Comparison of ENCODE assay signal across 9 mouse cellular contexts in the genomic region with DNA sequence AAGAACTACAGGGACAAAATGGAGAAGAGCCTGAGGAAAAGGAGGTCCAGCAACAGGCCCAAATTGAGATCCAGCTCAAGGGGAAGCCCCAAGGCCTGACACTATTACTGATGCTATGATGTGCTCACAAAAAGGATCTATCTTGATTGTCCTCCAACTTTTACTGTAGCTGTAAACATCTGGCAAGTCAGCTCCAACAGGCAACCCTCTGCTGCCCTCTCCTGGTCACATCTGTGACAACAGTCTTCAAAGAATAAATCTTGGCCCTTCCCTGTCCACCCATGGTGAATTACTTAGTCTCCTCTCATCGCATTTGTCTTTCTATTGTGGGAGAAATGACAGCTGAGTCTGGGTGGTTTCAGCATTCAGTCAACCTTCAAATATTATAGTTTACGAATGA. TPM values are rescaled to one million over a fixed set of nuclear protein-coding genes. Genes with fewer than 3 reads are reported as not detected.
DNase-seq lines count a peak whose midpoint lies in the region; ATAC-seq and TF ChIP-seq lines count a peak whose summit lies in the region.
"Had no signal": no experiment of that assay in that cellular context is flagged by ENCODE, and none has a peak within 500 bp of the region (broad histone marks: within the 10 kb centered on the region; RNA-seq: fewer than 3 reads in every experiment).

No protein-coding gene starts in this region.

- no peak overlapping the region for H3K4me3 ChIP-seq in gastrocnemius, adult 2 months
- no peak overlapping the region for H3K4me3 ChIP-seq in embryonic facial prominence, embryonic 10.5 days
- H3K4me3 ChIP-seq: embryonic facial prominence, embryonic 13.5 days had no signal

- intact Hi-C loops in gastrocnemius, adult 2 months (cut with DNase I): no loop called here

- no peaks in the 10 kb centered on the region for H3K27me3 ChIP-seq in embryonic facial prominence, embryonic 10.5 days (replicated peaks; ENCODE audit: low read depth, poor library complexity, severe bottlenecking)
- H3K27me3 ChIP-seq: embryonic facial prominence, embryonic 13.5 days had no signal

- no peak for ATAC-seq in inflammation-experienced regulatory T-cells, adult 6 months

- H3K27ac ChIP-seq in gastrocnemius, adult 2 months: no peak overlapping the region
- no peak overlapping the region for H3K27ac ChIP-seq in embryonic facial prominence, embryonic 10.5 days (replicated peaks)
- H3K27ac ChIP-seq: embryonic facial prominence, embryonic 13.5 days had no signal

- no peaks in the 10 kb centered on the region for H3K9me3 ChIP-seq in embryonic facial prominence, embryonic 10.5 days
- H3K9me3 ChIP-seq: embryonic facial prominence, embryonic 13.5 days had no signal

- no peaks in the 10 kb centered on the region for H3K36me3 ChIP-seq in embryonic facial prominence, embryonic 10.5 days (replicated peaks)
- H3K36me3 ChIP-seq: embryonic facial prominence, embryonic 13.5 days had no signal

- no peak for DNase-seq in gastrocnemius, adult 2 months
- DNase-seq in gastrocnemius, postnatal 25 days: no peak
- DNase-seq in urinary bladder, postnatal 36 days (ENCODE audit: low spot score in 2 of 2): peak; percentile 2 to 10
- no peak for DNase-seq in urinary bladder, postnatal 10 days (ENCODE audit: low spot score)
- DNase-seq in embryonic facial prominence, embryonic 10.5 days (ENCODE audit: low spot score): peak; percentile 65
- peak; percentile 2 to 59 for DNase-seq in kidney, postnatal 36 days
- DNase-seq in natural killer cell, adult 2 months (ENCODE audit: low spot score in 2 of 2): peak; percentile 2 to 23

- no peaks in the 10 kb centered on the region for H3K4me1 ChIP-seq in embryonic facial prominence, embryonic 10.5 days
- H3K4me1 ChIP-seq: embryonic facial prominence, embryonic 13.5 days had no signal

- TF ChIP-seq CTCF in gastrocnemius, adult 2 months (IDR thresholded peaks at IDR 0.05): peak; percentile 49

- WGBS in embryonic facial prominence, embryonic 10.5 days: 22% methylated on average over 2 of the region's 2 CpGs

RNA-seq across cellular contexts. Expression of gene Olfr633, which starts 1.5 kb away (rescaled TPM):
- not detected for total RNA-seq in gastrocnemius, adult 2 months (2021)
- total RNA-seq in gastrocnemius, postnatal 25 days (2021): not detected
- polyA plus RNA-seq in embryonic facial prominence, embryonic 10.5 days (2016; fragmentation: Nextera tagmentation; extraction: Ambion mirVana): 0.05 TPM in 1 of 2 replicates, not detected in the other
- polyA plus RNA-seq in inflammation-experienced regulatory T-cells, adult 6 months (2017; shearing (Covaris generic)): not detected
- polyA plus RNA-seq: embryonic facial prominence, embryonic 13.5 days had no signal

RNA-seq across cellular contexts. Expression of gene Olfr632, which starts 8.6 kb away (rescaled TPM):
- total RNA-seq in gastrocnemius, adult 2 months (2021): not detected
- total RNA-seq in gastrocnemius, postnatal 25 days (2021): not detected
- not detected in 2 replicates for polyA plus RNA-seq in embryonic facial prominence, embryonic 10.5 days (2016; fragmentation: Nextera tagmentation; extraction: Ambion mirVana)
- polyA plus RNA-seq in inflammation-experienced regulatory T-cells, adult 6 months (2017; shearing (Covaris generic)): not detected
- polyA plus RNA-seq: embryonic facial prominence, embryonic 13.5 days had no signal

RNA-seq across cellular contexts. Expression of gene Olfr631, which starts 14.1 kb away (rescaled TPM):
- not detected for total RNA-seq in gastrocnemius, adult 2 months (2021)
- not detected for total RNA-seq in gastrocnemius, postnatal 25 days (2021)
- not detected in 2 replicates for polyA plus RNA-seq in embryonic facial prominence, embryonic 10.5 days (2016; fragmentation: Nextera tagmentation; extraction: Ambion mirVana)
- not detected for polyA plus RNA-seq in inflammation-experienced regulatory T-cells, adult 6 months (2017; shearing (Covaris generic))
- polyA plus RNA-seq: embryonic facial prominence, embryonic 13.5 days had no signal

RNA-seq across cellular contexts. Expression of gene Olfr635, which starts 28.2 kb away (rescaled TPM):
- total RNA-seq in gastrocnemius, adult 2 months (2021): not detected
- total RNA-seq in gastrocnemius, postnatal 25 days (2021): not detected
- 0.02 TPM in 1 of 2 replicates, not detected in the other for polyA plus RNA-seq in embryonic facial prominence, embryonic 10.5 days (2016; fragmentation: Nextera tagmentation; extraction: Ambion mirVana)
- polyA plus RNA-seq in inflammation-experienced regulatory T-cells, adult 6 months (2017; shearing (Covaris generic)): under 1 TPM in 1 of 3 experiments, not detected in 2; 0.07 TPM

RNA-seq across cellular contexts. Expression of gene Olfr65, which starts 39.4 kb away (rescaled TPM):
- not detected for total RNA-seq in gastrocnemius, adult 2 months (2021)
- total RNA-seq in gastrocnemius, postnatal 25 days (2021): not detected
- not detected in 2 replicates for polyA plus RNA-seq in embryonic facial prominence, embryonic 10.5 days (2016; fragmentation: Nextera tagmentation; extraction: Ambion mirVana)
- not detected for polyA plus RNA-seq in inflammation-experienced regulatory T-cells, adult 6 months (2017; shearing (Covaris generic))
- polyA plus RNA-seq: embryonic facial prominence, embryonic 13.5 days had no signal

Comparison
In these comparisons a context has a peak if more than half of its experiments do, and no peak if none do; other contexts are left out.
1. DNase-seq: peak in urinary bladder, postnatal 36 days (2 of 2), embryonic facial prominence, embryonic 10.5 days (single experiment), kidney, postnatal 36 days (2 of 2) and natural killer cell, adult 2 months (2 of 2); none in gastrocnemius, adult 2 months (single experiment), gastrocnemius, postnatal 25 days (single experiment) and urinary bladder, postnatal 10 days (single experiment).